Mouse (Mus musculus): Measurements from ENCODE around the gene Ankrd50. TPM values are rescaled to one million over a fixed set of nuclear protein-coding genes. Genes with fewer than 3 reads are reported as not detected.
A peak's percentile ranks its signal among the peaks of the same experiment; 100 is the strongest.

Ankrd50 gene
- polyA plus RNA-seq, 2 experiments = 2.0 to 2.5 TPM

DNA sequence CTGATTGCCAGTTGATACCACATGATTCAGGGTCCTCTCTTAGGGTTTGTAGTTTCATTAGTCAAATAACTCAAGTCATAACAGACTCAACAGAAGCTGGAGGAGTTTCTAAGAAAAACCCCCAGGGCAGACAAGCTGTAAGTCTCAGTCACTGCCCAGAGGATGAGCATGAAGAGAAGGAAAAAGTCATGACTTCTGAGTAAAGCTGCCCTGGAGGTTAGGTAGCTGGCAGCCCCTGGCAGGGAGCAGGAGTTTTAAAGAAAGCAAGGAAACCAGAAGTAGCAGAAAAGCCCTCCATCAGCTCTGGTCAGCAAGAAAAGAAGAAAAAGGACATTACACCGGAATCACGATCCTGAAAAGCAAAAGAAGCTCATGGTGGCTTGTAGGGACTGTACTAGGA lies 50.2 kb downstream of the Ankrd50 start:
- no peaks in the 10 kb centered on the region; the same call in 1 of the 2 replicates for H3K9me3 ChIP-seq (ENCODE audit: control insufficient read depth, low read length)
- H3K4me1 ChIP-seq (replicated peaks; ENCODE audit: control insufficient read depth in 2 of 2, insufficient read depth in 2 of 2, low read length in 1 of 2) = 0 out of 4 replicates have a peak, but pooled peaks cover 0 to 2% of the 10 kb centered on the region in 2 experiments
- 100% methylated on average over 2 of the region's 2 CpGs for WGBS (ENCODE audit: insufficient replicate concordance)
- DNase-seq (ENCODE audit: low read depth in 3 of 3, low spot score in 3 of 3) (no peak), ATAC-seq (ENCODE audit: insufficient read depth) (no peak)
- no peaks in the 10 kb centered on the region for H3K27me3 ChIP-seq (ENCODE audit: control insufficient read depth, insufficient read depth, low read length)
- no peak overlapping the region for H3K4me2 ChIP-seq (ENCODE audit: low read depth)
- H3K36me3 ChIP-seq (replicated peaks; ENCODE audit: control insufficient read depth, insufficient read depth, low read depth) = no peaks in the 10 kb centered on the region
- no peak overlapping the region for H3K27ac ChIP-seq
- no peak for TF ChIP-seq EP300 (IDR thresholded peaks at IDR 0.05; ENCODE audit: low read depth)
- no peak for TF ChIP-seq CTCF (IDR thresholded peaks at IDR 0.05; ENCODE audit: low read depth)
- H3K4me3 ChIP-seq (ENCODE audit: insufficient read depth in 1 of 2, low read depth in 2 of 2, low read length in 2 of 2) = no peak overlapping the region
- no peak overlapping the region for H3K9ac ChIP-seq (replicated peaks)

GRCm38 (mm10) chr3:38433495-38434464 lies 50.9 kb downstream of the Ankrd50 start:
- no peak overlapping the region for H3K27ac ChIP-seq
- peak in 1 of 3 experiments; percentile 2 for DNase-seq (ENCODE audit: low read depth in 3 of 3, low spot score in 3 of 3)
- ATAC-seq (ENCODE audit: insufficient read depth) = no peak
- WGBS (ENCODE audit: insufficient replicate concordance) = 21% methylated on average over 11 of the region's 11 CpGs
- H3K9ac ChIP-seq (replicated peaks) = no peak overlapping the region
- no peaks in the 10 kb centered on the region; the same call in 1 of the 2 replicates for H3K9me3 ChIP-seq (ENCODE audit: control insufficient read depth, low read length)
- H3K36me3 ChIP-seq (replicated peaks; ENCODE audit: control insufficient read depth, insufficient read depth, low read depth) = no peaks in the 10 kb centered on the region
- no peak overlapping the region for H3K4me2 ChIP-seq (ENCODE audit: low read depth)
- TF ChIP-seq EP300 (IDR thresholded peaks at IDR 0.05; ENCODE audit: low read depth) (peak; percentile 28; the same call in 1 of the 2 replicates), CTCF (IDR thresholded peaks at IDR 0.05; ENCODE audit: low read depth) (no peak)
- H3K4me3 ChIP-seq (ENCODE audit: insufficient read depth in 1 of 2, low read depth in 2 of 2, low read length in 2 of 2) = no peak overlapping the region
- H3K27me3 ChIP-seq (ENCODE audit: control insufficient read depth, insufficient read depth, low read length) = no peaks in the 10 kb centered on the region
- 0 out of 4 replicates have a peak, but pooled peaks cover 0 to 2% of the 10 kb centered on the region in 2 experiments for H3K4me1 ChIP-seq (replicated peaks; ENCODE audit: control insufficient read depth in 2 of 2, insufficient read depth in 2 of 2, low read length in 1 of 2)

DNA sequence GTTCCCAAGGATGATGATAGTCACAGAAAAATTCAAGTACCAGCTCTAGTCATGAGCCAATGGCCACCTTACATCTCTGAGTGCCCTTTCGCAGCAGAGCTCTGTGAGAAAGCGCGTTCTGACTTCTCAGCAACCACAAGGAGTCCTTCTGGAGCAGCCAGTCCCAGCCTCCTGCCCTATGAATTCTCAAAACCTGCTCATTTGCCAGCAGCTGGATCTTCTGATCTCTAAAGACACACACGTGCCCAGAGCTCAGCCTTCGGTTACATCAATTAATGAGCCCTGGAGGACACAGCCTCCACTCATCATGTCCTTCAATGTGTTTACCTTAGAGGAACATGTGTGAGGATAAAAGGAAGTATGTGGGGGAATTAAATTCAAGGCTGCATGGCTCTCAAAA lies 53.2 kb downstream of the Ankrd50 start:
- H3K4me1 ChIP-seq (replicated peaks; ENCODE audit: control insufficient read depth in 2 of 2, insufficient read depth in 2 of 2, low read length in 1 of 2) = 0 out of 4 replicates have a peak, but pooled peaks cover 0 to 2% of the 10 kb centered on the region in 2 experiments
- TF ChIP-seq CTCF (IDR thresholded peaks at IDR 0.05; ENCODE audit: low read depth) = no peak
- TF ChIP-seq EP300 (IDR thresholded peaks at IDR 0.05; ENCODE audit: low read depth) = no peak
- DNase-seq (ENCODE audit: low read depth in 3 of 3, low spot score in 3 of 3) (no peak), ATAC-seq (ENCODE audit: insufficient read depth) (no peak)
- WGBS (ENCODE audit: insufficient replicate concordance) = 70% methylated on average over 5 of the region's 5 CpGs
- H3K36me3 ChIP-seq (replicated peaks; ENCODE audit: control insufficient read depth, insufficient read depth, low read depth) = no peaks in the 10 kb centered on the region
- H3K4me2 ChIP-seq (ENCODE audit: low read depth) = no peak overlapping the region
- no peak overlapping the region for H3K27ac ChIP-seq
- H3K27me3 ChIP-seq (ENCODE audit: control insufficient read depth, insufficient read depth, low read length) = no peaks in the 10 kb centered on the region
- H3K4me3 ChIP-seq (ENCODE audit: insufficient read depth in 1 of 2, low read depth in 2 of 2, low read length in 2 of 2) = no peak overlapping the region
- H3K9ac ChIP-seq (replicated peaks) = no peak overlapping the region
- H3K9me3 ChIP-seq (ENCODE audit: control insufficient read depth, low read length) = no peaks in the 10 kb centered on the region; the same call in 1 of the 2 replicates

DNA sequence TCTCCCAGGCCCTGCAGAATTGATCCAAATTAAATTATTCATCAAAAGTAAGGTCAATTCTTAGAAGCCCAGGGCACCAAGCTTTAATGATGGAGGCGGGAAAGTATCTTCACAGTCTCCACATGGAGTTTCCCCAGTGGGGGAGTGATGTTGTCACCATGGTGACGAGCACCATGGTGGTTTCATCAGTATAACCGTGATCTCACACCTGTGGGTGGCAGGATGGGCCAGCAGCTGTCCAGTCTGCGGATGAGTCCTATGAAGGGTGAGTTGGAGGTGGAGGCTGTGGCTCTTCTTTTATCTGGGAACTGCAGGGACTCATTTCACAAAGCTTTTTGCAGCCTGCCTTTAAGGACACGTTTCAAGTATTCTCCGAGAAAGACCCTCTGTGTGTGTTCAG lies 53.6 kb downstream of the Ankrd50 start:
- Histone ChIP-seq H3K27me3 (ENCODE audit: control insufficient read depth, insufficient read depth, low read length) (no peaks in the 10 kb centered on the region), H3K4me2 (ENCODE audit: low read depth) (no peak overlapping the region), H3K27ac (no peak overlapping the region), H3K36me3 (replicated peaks; ENCODE audit: control insufficient read depth, insufficient read depth, low read depth) (no peaks in the 10 kb centered on the region), H3K9me3 (ENCODE audit: control insufficient read depth, low read length) (no peaks in the 10 kb centered on the region; the same call in 1 of the 2 replicates), H3K9ac (replicated peaks) (no peak overlapping the region), H3K4me1 (replicated peaks; ENCODE audit: control insufficient read depth in 2 of 2, insufficient read depth in 2 of 2, low read length in 1 of 2) (0 out of 4 replicates have a peak, but pooled peaks cover 0 to 2% of the 10 kb centered on the region in 2 experiments), H3K4me3 (ENCODE audit: insufficient read depth in 1 of 2, low read depth in 2 of 2, low read length in 2 of 2) (no peak overlapping the region)
- no peak for ATAC-seq (ENCODE audit: insufficient read depth)
- 55% methylated on average over 6 of the region's 6 CpGs for WGBS (ENCODE audit: insufficient replicate concordance)
- DNase-seq (ENCODE audit: low read depth in 3 of 3, low spot score in 3 of 3) = no peak
- TF ChIP-seq EP300 (IDR thresholded peaks at IDR 0.05; ENCODE audit: low read depth) (no peak), CTCF (IDR thresholded peaks at IDR 0.05; ENCODE audit: low read depth) (no peak)

DNA sequence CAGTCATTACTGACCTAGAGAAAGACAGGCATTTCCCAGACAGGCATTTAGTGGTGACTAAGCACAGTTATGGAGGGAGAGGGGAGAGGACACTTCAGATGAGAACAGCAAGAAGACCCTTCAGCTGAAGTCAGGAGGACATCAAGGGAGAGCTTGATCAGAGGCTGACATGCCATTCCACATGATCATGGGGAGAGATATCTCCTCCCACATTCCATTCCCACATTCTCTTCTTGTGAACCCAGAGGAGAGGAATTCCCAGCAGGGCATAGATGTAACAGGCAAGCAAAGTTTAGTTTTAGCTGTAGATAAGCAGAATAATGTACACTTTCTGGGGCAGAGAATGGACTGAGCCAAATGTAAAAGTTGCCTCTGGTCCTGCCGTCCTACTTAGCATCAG lies 57.4 kb downstream of the Ankrd50 start:
- TF ChIP-seq EP300 (IDR thresholded peaks at IDR 0.05; ENCODE audit: low read depth) (no peak), CTCF (IDR thresholded peaks at IDR 0.05; ENCODE audit: low read depth) (no peak)
- Histone ChIP-seq H3K9me3 (ENCODE audit: control insufficient read depth, low read length) (no peaks in the 10 kb centered on the region), H3K4me2 (ENCODE audit: low read depth) (no peak overlapping the region), H3K4me3 (ENCODE audit: insufficient read depth in 1 of 2, low read depth in 2 of 2, low read length in 2 of 2) (no peak overlapping the region), H3K27me3 (ENCODE audit: control insufficient read depth, insufficient read depth, low read length) (no peaks in the 10 kb centered on the region), H3K4me1 (replicated peaks; ENCODE audit: control insufficient read depth in 2 of 2, insufficient read depth in 2 of 2, low read length in 1 of 2) (no peaks in the 10 kb centered on the region), H3K9ac (replicated peaks) (no peak overlapping the region), H3K27ac (no peak overlapping the region), H3K36me3 (replicated peaks; ENCODE audit: control insufficient read depth, insufficient read depth, low read depth) (no peaks in the 10 kb centered on the region)
- DNase-seq (ENCODE audit: low read depth in 3 of 3, low spot score in 3 of 3) = no peak
- no peak for ATAC-seq (ENCODE audit: insufficient read depth)
- 56% methylated on average over 1 of the region's 1 CpGs for WGBS (ENCODE audit: insufficient replicate concordance)
